Mouse (Mus musculus) kidney, postnatal 4 days (tissue): ENCODE results near the gene Erap1.
"Not testable (repeated sequence)": the region's sequence is repeated elsewhere in the genome, so short reads cannot be mapped to it uniquely, and the experiment has no call there.

Source experiments
- DNase-seq, 2 experiments: peaks; one replicate each; pipeline ENCODE4 v3.0.0; 2021; ENCODE audit warnings: mixed read lengths in 2 of 2

Gene Erap1

DNA sequence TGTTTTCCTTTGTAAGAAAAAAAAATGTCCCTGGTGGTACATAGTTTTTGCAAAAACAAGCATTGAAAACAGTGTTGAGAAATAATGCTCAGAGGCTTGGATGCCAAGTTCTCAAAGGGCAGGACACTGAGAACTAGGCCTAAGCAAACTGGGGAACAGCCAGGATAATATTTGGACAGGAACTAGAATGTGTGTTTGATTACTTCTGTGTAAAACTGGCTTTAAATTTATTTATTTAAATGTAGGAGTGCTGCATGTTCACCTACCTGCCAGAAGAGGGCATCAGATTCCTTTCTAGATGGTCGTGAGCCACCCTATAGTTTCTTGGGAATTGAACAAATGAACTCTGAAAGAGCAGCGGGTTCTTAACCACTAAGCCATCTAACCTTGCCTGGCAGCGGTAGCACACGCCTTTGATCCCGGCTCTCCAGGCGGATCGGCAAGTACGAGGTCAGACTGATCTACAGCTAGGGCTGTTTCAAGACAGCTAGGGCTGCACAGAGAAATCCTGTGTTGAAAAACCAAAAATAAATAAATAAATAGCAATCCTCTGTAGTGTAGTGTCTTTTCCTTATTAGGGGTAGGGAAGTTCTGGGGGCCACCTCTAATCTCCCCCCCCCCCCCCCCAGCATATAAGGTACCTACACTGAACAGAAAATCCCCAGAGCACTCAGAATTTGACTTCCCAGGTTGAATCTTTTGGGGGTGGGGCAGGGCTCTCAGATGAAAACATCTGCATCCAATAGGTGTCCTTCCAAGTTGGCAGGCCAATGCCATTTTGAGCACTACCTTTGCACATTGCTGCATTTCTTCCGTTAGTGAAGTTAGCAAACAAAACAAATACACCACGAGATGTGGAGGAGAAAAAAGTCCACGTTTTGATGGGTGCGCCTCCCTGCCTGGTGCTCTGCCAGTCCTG lies at the start of gene Erap1:
TSS of gene Erap1 (plus strand) at position 776 of the 919 bp plus-strand sequence.
- peak; percentile 18 to 47 for DNase-seq

DNA sequence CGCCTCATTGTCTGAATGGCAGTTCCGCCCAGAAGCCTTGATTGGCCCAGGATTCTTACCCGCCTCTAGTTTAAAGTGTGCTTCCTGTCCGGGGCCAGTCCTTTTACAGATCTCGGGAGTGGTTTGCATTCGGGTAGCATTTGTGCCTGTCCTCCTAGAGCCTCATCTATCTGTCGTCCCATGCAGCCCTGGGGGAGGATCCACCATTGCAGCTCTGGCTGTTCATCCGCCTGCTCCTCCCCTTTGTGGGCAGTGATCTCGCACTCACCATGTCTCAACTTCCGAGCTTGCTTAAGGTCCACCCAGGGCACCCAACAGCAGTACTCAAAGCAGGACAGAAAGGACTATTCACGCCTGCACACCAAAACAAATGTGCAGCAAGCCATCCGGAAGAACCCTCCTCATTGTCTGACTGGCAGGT lies 48.0 kb upstream of the Erap1 start:
- peak; percentile 33 to 55 for DNase-seq

DNA sequence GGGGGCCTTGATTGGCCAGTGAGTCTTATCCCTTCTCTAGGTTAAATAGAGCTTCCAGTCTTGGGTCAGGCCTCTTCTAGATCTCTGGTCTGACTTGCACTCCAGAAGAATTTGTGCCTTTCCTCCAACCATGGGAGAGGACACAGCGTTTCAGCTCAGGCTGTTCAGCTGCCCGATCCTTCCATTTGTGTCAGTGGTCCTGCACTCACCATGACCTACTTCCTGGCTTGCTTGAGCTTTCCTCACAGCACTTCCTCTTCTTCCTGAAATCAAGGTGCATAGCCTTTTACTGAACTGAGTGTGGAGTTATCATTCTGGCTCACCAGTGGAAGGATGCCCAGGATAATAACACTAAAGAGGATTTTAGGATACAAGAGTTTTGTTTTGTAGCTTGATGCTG lies 47.5 kb upstream of the Erap1 start:
- not testable (repeated sequence) for DNase-seq

DNA sequence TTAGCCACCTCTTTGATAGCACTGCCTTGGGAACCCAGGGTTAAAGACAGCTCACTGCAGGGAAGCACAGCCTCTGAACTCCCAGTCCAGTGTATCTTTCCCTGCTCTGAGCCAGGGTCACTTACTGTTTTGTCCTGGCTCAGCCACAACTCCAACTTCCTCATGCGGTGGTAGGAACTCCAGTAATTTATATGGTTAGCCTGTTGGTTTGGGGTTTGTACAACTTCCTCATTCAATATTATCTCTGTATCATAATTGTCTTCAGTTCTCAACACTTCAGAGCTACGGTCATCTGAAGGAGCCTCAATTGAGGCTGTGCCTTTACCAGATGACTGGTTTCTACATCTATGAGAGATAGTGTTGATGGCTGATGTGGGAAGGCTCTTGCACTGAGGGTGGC lies 42.3 kb upstream of the Erap1 start:
- DNase-seq = not testable (repeated sequence)

DNA sequence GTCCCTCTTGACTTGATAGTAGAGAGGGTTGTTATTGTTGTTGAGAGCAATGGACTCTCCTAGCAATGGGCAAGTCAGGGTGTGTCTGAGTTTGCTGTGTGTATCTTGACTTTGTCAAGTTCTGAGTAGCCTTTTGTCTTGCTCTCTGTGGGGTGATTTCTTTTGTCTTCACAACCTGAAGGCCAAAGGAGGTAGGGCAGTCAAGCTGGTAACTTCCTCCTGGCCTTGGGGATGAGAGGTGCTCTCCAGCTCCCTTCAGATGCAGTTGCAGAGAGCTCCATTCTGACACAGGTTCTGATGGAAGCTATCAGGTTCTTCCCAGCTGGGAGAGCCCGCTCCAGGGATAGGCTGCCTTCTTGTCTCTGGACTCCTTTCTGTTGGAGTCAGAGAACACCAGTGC lies 37.6 kb upstream of the Erap1 start:
- DNase-seq = not testable (repeated sequence)

DNA sequence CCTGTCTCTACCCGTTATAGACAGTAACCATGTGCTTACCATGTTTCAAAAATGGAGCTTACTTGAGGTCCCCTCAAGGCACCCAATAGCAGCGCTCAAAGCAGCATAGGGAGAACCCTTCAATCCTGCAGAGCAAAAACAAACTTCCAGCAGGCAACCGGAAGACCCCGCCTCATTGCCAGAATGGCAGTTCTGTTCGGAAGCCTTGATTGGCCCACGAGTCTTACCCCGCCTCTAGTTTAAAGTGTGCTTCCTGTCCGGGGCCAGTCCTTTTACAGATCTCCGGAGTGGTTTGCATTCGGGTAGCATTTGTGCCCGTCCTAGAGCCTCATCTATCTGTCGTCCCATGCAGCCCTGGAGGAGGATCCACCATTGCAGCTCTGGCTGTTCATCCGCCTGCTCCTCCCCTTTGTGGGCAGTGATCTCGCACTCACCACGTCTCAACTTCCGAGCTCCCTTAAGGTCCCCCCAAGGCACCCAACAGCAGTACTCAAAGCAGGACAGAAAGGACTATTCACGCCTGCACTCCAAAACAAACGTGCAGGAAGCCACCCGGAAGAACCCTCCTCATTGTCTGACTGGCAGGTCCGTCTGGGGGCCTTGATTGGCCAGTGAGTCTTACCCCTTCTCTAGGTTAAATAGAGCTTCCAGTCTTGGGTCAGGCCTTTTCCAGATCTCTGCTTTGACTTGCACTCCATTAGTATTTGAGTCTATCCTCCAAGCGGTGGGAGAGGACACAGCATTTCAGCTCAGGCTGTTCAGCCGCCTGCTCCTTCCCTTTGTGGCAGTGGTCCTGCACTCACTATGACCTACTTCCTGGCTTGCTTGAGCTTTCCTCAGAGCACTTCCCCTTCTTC lies 22.0 kb upstream of the Erap1 start:
- DNase-seq = peak; percentile 81 to 89

DNA sequence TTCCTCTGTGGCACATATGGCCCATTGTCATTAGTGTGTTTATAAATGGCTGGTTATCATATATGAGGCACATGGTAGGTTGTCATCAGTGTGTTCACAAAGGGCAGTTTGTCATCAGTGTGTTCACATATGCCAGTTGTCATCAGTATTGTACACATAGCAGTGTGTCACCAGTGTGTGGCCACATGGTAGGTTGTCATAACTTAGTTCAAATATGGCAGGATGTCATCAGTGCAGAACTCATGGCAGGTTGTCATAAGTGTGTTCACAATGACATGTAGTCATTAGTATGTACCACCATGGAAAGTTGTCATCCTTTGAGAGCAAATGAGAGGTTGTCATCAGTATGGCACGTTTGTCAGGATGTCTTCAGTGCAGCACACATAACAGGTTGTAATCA lies 7.0 kb upstream of the Erap1 start:
- DNase-seq = no peak

DNA sequence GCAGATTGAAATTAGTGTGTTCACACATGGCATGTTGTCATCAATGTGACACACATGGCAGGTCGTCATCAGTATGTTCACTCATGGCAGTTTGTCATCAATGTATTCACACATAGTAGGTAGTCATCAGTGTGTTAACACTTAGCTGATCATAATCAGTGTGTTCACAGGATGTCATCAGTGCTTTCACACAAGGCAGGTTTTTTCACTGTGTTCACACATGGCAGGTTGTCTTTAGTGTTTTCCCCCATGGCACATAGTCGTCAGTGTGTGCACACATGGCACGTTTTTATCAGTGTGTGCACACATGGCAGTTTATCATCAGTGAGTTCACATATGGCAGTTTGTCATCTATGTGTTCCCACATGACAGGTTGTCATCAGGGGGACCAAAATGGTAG lies 6.5 kb upstream of the Erap1 start:
- no peak for DNase-seq

DNA sequence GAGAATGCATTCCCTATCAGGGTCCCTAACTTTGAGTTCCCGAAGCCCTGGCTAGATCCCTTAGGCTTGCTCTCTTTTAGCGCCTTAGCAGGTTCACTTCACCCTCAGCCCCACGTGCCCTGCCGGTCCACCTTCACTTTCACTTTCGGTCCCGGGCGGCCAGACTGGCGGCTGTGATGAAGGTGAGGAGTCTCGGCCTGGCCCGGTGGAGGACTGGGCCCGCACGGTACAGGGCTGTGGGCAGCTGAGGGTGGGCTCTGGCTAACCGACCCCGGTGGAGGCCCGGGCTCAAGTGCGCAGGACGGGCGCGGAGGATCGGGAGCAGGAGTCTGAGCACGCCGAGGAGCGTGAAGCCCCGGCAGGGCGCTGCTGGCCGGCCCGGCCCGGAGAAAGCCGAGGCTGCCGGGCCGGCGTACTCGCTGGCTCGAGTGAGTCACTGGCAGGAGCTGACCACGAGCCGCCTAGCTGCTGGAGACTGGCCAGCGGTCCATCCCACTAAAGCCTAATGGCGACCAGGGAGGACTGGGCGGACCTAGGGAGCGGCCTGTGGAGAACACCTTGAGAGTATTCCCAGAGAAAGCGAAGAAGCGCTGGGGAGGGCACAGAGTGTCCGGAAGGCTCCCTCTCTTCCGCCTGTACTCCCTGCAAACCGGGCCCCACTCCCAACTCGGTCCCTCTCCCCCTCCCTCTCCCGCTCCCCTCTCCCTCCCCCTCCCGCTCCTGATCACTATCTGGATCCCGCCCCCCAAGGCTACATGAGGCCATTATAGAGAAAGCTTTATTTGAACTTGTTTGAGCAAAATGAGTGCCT lies 549 bp downstream of the Erap1 start:
- DNase-seq = peak; percentile 87 to 92

DNA sequence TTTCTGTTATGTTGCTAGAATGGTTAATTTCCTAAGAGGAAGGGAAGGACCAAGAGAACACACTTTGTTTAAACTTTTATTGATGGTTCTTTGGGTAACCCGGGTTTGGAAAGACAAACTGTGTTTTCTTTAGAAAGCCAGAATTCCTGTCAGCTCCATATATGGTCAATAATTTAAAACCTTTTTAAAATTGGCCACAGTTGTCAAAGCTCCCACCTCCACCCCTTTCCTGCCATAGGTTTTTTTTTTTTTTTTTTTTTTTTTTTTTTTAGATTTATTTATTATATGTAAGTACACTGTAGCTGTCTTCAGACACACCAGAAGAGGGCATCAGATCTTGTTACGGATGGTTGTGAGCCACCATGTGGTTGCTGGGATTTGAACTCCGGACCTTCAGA lies 1.2 kb downstream of the Erap1 start:
- DNase-seq = not testable (repeated sequence)

DNA sequence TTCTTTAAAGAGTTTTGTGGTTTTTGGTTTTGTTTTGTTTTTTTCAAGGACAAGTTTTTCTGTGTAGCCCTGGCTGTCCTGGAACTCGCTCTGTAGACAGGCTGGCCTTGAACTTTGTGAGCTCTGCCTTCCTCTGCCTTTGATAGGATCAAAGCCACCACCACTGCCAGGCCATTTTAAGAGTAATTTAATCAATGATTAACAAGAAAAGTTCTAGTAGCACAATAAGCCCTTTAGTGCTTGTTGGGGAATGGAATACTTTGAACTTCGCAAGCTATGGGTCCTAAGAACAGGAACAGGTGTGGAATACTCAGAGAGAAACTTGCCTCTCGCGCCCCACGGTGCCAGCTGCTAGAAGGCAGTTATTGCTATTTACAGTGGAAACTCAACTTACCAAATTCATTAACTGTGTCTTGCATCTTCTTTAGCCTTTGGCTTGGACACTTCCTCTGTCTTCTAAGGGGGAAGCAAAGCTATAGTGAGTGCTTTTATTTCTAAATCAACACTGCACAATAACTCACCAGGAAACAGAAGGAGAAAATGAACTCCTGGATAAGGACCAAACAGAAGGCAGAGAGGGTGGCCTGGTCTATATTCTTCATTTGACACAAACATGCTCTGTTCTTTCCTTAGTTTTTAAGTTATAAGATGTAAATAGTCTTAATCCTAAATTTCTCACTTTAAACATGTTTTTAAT lies 56.3 kb downstream of the Erap1 start:
- no peak for DNase-seq

DNA sequence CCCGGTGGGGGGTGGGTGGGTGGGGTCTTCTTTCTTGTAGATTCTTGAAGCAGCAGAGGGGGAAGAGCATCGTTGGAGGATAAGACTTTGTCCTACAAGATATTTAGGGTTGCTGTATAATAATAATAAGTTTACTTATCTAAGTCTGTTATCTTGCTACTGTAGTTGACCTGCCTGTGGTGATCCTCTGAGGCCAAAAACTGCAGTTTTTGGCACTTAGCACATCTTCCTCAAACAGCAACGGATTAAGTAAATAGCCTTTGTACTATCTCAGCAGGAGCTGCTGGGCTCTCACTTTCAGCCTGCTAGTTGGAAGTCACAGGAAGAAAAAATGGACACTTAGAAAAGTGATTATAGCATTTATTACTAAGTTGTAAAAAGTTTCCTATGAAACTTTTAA lies 56.9 kb downstream of the Erap1 start:
- DNase-seq = no peak

DNA sequence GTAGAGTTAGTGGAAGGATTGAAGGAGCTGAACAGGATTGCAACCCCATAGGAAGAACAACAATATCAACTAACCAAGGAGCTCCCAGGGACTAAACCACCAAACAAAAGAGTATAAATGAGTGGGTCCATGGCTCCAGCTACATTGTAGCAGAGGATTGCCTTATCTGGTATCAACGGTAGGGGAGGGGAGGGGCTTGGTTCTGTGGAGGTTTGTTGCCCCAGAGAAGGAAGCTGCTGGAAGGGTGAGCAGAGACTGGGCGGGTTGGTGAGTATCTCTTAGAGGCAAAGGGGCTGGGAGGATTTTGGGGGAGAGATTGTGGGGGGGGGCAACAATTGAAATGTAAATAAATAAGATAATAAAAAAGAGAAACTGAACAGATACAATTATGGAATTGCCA lies 79.6 kb downstream of the Erap1 start:
- no peak for DNase-seq

DNA sequence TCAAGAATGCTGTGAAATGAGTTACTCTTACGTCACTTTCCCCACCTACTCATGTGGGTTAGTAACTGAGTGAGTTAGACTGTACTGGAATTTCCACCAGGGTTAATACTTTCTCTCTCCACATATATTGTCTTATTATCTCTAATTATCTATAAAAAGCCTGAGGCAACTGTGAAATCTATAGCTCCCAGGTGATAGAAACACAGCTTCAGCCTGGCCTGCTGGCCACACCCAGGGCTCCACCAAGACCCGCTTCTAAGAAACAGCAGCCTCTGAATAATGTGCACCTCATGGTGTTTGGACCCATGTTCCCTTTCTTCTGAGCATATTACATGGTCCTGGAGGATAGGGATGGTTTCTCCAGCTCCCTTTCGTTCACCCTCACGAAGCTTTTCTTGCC lies 94.4 kb downstream of the Erap1 start:
- no peak for DNase-seq

DNA sequence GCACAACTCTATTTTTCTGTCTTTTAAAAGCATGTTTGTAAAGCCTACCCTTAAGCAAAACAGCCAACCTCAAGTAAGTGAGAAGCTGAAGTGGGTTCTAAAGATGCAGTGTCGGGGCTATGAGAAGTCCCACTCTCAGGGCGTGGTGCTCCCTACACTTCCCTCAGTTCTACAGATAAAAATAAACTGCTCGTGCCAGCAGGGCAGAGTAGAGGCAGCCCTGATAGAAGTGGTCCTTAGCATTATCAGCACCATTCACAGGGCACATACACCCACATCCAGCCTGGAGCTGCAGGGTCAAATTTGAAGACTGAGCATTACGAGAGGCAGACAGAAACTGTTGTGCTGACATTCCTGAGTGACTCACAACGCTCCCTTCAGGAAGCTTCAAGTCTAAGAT lies 96.5 kb downstream of the Erap1 start:
- no peak for DNase-seq

DNA sequence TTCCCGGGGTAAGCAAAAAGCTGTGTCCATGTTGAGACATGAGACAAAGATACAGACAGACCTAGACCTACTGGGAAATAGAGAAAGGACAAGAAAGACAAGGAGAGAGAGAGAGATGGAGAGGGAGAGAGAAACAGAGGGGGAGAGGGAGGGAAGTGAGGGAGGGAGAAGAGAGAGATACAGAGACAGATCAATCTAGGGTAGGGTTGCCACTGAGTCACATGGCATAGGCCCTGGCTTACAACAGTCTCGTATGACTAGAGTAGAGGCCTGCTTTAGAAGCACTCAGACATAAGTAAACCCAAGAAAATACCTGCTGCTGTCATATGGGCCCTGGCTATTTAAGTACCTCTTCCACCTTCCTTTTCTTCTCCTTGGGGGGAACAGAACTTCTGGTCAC lies 97.0 kb downstream of the Erap1 start:
- DNase-seq = no peak
